Mouse (Mus musculus) kidney, postnatal 0 days (tissue): ENCODE results near the gene Topors. TPM values are rescaled to one million over a fixed set of nuclear protein-coding genes. Genes with fewer than 3 reads are reported as not detected.

Experiments
- ATAC-seq: fragments of 200-750 bp; cut with Nextera tagmentation; replicated peaks from 2 replicates; pipeline ENCODE4 v1.8.0; 2017; ENCODE audit warnings: low read depth, moderate number of reproducible peaks, moderate TSS enrichment, moderate library complexity; ENCODE audit not compliant: low FRiP score
- DNase-seq: peaks from one replicate; pipeline ENCODE4 v3.0.0-alpha.2; 2016; ENCODE audit warnings: low spot score
- H3K27ac ChIP-seq: fragments of 300-500 bp; sonication (generic); 2 replicates; pipeline ENCODE4 v1.5.1; 2014; ENCODE audit warnings: mild to moderate bottlenecking
- H3K27me3 ChIP-seq: fragments of 300-500 bp; sonication (generic); 2 replicates; pipeline ENCODE4 v1.6.1; 2014; ENCODE audit warnings: low read length, mixed read lengths; ENCODE audit not compliant: insufficient read depth
- H3K36me3 ChIP-seq: fragments of 300-500 bp; sonication (generic); 2 replicates; pipeline ENCODE4 v1.6.1; 2014; ENCODE audit warnings: low read length, mixed read lengths; ENCODE audit not compliant: insufficient read depth
- H3K4me1 ChIP-seq: fragments of 300-500 bp; sonication (generic); replicated peaks from 2 replicates; pipeline ENCODE4 v1.6.1; 2014; ENCODE audit warnings: antibody characterized with exemption, low read length, mixed read lengths; ENCODE audit not compliant: insufficient read depth
- H3K4me2 ChIP-seq: fragments of 300-500 bp; sonication (generic); 2 replicates; pipeline ENCODE4 v1.6.1; 2014; ENCODE audit warnings: mild to moderate bottlenecking, low read length, moderate library complexity, mixed read lengths
- H3K4me3 ChIP-seq: fragments of 300-500 bp; sonication (generic); replicated peaks from 2 replicates; pipeline ENCODE4 v1.5.1; 2014; ENCODE audit warnings: low read depth, low read length
- H3K9ac ChIP-seq: fragments of 300-500 bp; sonication (generic); 2 replicates; pipeline ENCODE4 v1.6.1; 2014; ENCODE audit warnings: low read depth, low read length
- H3K9me3 ChIP-seq: fragments of 300-500 bp; sonication (generic); replicated peaks from 2 replicates; pipeline ENCODE4 v1.6.1; 2016; ENCODE audit warnings: low read length, inconsistent platforms, mixed read lengths
- CTCF ChIP-seq: IDR thresholded peaks from 2 replicates; pipeline ENCODE4 v1.5.1; 2016; ENCODE audit warnings: antibody characterized with exemption, low read depth, mild to moderate bottlenecking, moderate library complexity
- WGBS: fragments of 180-500 bp; shearing (Covaris S2); extraction: QIAGEN DNeasy Blood & Tissue Kit; methylation state at CpG from one replicate; pipeline ENCODE4 v1.1.7; 2014; 5-methylcytosine and 5-hydroxymethylcytosine counted together
- polyA plus RNA-seq: library from polyadenylated mRNA; unstranded; fragments of >200 nt; fragmentation: Nextera tagmentation; extraction: Ambion mirVana; gene quantifications from 2 replicates; pipeline ENCODE4 v1.2.1, GENCODE M21; 2015

The Topors gene
- polyA plus RNA-seq, 1 experiment from 2014 or later: 30.8 TPM

GRCm38 (mm10) chr4:40221004-40221760 is 48.5 kb downstream of the Topors start:
- Histone ChIP-seq H3K36me3 (peaks cover 19% of the 10 kb centered on the region; the same call in 1 of the 2 replicates), H3K9ac (no peak overlapping the region), H3K4me1 (no peaks in the 10 kb centered on the region), H3K27ac (no peak overlapping the region), H3K27me3 (no peaks in the 10 kb centered on the region), H3K9me3 (no peaks in the 10 kb centered on the region), H3K4me3 (no peak overlapping the region), H3K4me2 (no peak overlapping the region)
- ATAC-seq (0 out of 2 replicates have a peak, but pooled peaks have one; percentile 47), DNase-seq (no peak)
- no peak for TF ChIP-seq CTCF
- 37% methylated on average over 14 of the region's 14 CpGs for WGBS

DNA sequence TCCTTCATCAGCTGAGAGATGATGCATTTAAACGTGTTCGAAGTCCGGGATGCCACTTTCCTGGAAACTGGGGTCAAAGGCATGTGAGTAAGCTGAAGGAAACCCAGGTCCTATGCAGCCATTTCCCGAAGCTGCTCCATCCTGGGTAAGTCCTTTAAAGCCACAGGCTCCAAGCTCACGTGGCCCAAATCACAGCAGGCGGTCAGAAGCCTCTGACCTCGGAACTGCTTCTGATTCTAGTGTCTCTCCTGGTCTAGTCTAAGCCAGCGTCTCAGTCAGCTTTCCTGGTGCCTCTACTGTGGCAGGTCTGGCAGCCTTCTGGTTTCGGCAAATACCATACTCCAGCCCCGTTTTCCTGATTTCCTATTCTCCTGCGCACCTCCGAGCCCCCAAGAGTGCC is 49.2 kb downstream of the Topors start:
- DNase-seq (no peak), ATAC-seq (no peak)
- no peak overlapping the region for H3K9ac ChIP-seq
- H3K27ac ChIP-seq: no peak overlapping the region
- no peaks in the 10 kb centered on the region for H3K4me1 ChIP-seq
- H3K4me3 ChIP-seq: no peak overlapping the region
- peaks cover 19% of the 10 kb centered on the region; the same call in 1 of the 2 replicates for H3K36me3 ChIP-seq
- no peaks in the 10 kb centered on the region for H3K27me3 ChIP-seq
- 33% methylated on average over 12 of the region's 12 CpGs for WGBS
- no peaks in the 10 kb centered on the region for H3K9me3 ChIP-seq
- no peak overlapping the region for H3K4me2 ChIP-seq
- TF ChIP-seq CTCF: no peak

GRCm38 (mm10) chr4:40218382-40218781 is 51.3 kb downstream of the Topors start:
- Histone ChIP-seq H3K9ac (no peak overlapping the region), H3K4me2 (no peak overlapping the region), H3K9me3 (no peaks in the 10 kb centered on the region), H3K4me3 (no peak overlapping the region), H3K4me1 (no peaks in the 10 kb centered on the region), H3K27ac (no peak overlapping the region), H3K36me3 (peaks cover 15% of the 10 kb centered on the region; the same call in 1 of the 2 replicates), H3K27me3 (no peaks in the 10 kb centered on the region)
- TF ChIP-seq CTCF: peak; percentile 77
- ATAC-seq (peak; percentile 54; the same call in 1 of the 2 replicates), DNase-seq (peak; percentile 63)
- WGBS: 73% methylated on average over 7 of the region's 7 CpGs

- Histone ChIP-seq H3K4me3 (no peak overlapping the region), H3K9me3 (no peaks in the 10 kb centered on the region), H3K9ac (no peak overlapping the region), H3K4me1 (no peaks in the 10 kb centered on the region), H3K36me3 (peaks cover 13% of the 10 kb centered on the region; the same call in 1 of the 2 replicates), H3K27ac (no peak overlapping the region), H3K27me3 (no peaks in the 10 kb centered on the region), H3K4me2 (no peak overlapping the region)
- no peak for TF ChIP-seq CTCF
- 67% methylated on average over 3 of the region's 3 CpGs for WGBS
- DNase-seq: no peak
- ATAC-seq: no peak
Observed at GRCm38 (mm10) chr4:40217910-40218309, 51.7 kb downstream of the Topors start.

DNA sequence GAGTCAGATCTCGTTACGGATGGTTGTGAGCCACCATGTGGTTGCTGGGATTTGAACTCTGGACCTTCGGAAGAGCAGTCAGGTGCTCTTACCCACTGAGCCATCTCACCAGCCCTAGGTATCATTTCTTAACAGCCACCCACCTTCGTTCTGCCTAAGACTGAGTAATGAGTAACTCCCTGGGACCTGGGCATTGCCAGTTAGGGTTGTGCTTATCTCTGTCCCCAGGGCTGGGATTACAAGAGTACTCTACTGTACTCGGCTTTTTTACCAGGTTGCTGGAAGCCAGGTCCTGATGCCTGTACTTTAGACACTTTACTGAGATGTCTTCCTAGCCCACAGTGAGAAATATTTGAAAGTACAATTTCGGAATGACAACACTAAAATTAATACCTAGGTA is 57.5 kb downstream of the Topors start:
- no peak for TF ChIP-seq CTCF
- Histone ChIP-seq H3K4me2 (no peak overlapping the region), H3K9me3 (no peaks in the 10 kb centered on the region), H3K4me3 (no peak overlapping the region), H3K4me1 (no peaks in the 10 kb centered on the region), H3K36me3 (peaks cover 14% of the 10 kb centered on the region; the same call in 1 of the 2 replicates), H3K9ac (no peak overlapping the region), H3K27me3 (no peaks in the 10 kb centered on the region), H3K27ac (no peak overlapping the region)
- DNase-seq (no peak), ATAC-seq (no peak)
- WGBS: 83% methylated on average over 4 of the region's 6 CpGs

Other genes starting within 250 kb of the Topors start
- gene Aco1, start 126.8 kb downstream of the Topors start, polyA plus RNA-seq: 82.3 and 87.8 TPM in 2 replicates
- 11.9 and 14.0 TPM in 2 replicates for gene Ddx58, start 30.0 kb downstream of the Topors start, polyA plus RNA-seq
- gene Smim27, start 271 bp downstream of the Topors start, polyA plus RNA-seq: 54.9 and 62.9 TPM in 2 replicates
- gene Ndufb6, start 9.6 kb upstream of the Topors start, polyA plus RNA-seq: 524 and 542 TPM in 2 replicates
- gene Tmem215, start 202.3 kb upstream of the Topors start, polyA plus RNA-seq: 0.13 and 0.14 TPM in 2 replicates